Mouse (Mus musculus) heart, adult 18-20 months (tissue): ENCODE results near the gene Nrg4. TPM values are rescaled to one million over a fixed set of nuclear protein-coding genes. Genes with fewer than 3 reads are reported as not detected.

Experiments used
- DNase-seq, 2 experiments: peaks; one replicate each; pipeline ENCODE4 v3.0.0; 2021 to 2022; ENCODE audit warnings: mixed read lengths in 1 of 2
- long read RNA-seq, 2 experiments: library from polyadenylated mRNA; stranded (forward); transcript quantifications; one replicate each; pipeline ENCODE4 v2.0.0; 2021
- total RNA-seq, 2 experiments: library from RNA; stranded (reverse); gene quantifications; 2 replicates each; pipeline ENCODE4 v1.2.3; 2021

Gene Nrg4
- total RNA-seq: 1 to 10 TPM; 1.6 to 6.1 TPM
- long read RNA-seq, experiment 1, partial matches to known transcripts: 0 of 4 reads
- long read RNA-seq, experiment 1, other reads (novel, unspliced or antisense): 4 of 4 reads
- long read RNA-seq, experiment 2, partial matches to known transcripts: 0 of 3 reads
- long read RNA-seq, experiment 2, other reads (novel, unspliced or antisense): 3 of 3 reads

DNA sequence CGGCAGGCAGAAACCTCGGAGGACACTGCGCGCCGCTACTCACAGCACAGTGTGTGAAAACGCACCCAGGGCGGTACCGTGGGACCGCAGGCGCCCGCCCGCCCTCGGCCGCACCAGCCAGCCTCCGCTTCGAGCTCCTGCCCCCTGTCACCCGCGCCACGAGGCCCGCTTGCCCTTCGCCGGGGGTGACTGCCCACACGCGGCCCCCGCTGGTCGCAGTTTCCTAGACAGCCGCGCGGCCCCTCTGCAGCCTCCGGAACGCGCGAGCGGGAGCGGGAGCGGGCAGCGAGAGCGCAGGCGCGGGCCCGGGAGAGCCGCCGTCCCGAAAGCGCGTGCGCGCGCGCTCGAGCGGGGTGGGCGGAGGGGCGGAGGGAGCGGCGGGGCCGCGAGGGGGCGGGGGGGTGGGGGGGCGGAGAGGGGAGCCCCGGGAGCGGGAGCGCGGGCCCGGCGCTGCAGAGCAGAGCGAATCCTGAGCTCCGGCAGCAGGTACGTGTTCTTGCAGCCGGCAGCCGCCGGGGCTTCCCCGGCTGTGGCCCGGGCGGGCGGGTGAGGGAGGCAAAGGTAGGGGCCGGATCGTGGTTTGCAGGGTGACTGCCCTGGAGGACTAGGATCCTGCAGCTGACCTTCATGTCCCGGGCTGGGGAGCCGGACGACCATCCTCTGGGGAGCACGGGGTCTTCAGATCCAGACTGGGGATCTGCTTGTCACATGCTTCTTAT is at the start of gene Nrg4, which contains the start of gene Tmem266:
Gene Nrg4, minus strand, starts transcription at position 330 of the 719 bp plus-strand sequence.
Gene Tmem266, plus strand, starts transcription at position 399 of the 719 bp plus-strand sequence.
- peak; percentile 79 to 81 for DNase-seq

DNA sequence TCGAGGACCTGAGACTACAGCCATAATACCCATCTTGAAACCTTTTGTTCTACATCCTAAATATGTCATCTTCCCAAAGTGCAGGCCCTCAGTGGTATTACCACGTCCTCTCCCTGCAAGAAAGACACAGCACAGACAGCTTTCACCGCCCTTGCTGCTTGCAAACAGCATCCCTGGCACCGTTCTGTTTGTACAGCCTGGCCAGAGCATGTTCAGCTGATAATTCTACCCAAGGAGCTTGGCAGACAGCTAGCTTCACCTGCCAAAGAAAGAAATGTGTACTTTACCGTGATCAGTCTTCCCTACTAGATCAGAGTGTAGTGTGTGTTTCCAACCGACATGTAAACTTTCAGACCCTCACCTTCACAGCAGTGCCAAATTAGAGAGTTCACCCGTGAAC is 45.3 kb upstream of the Nrg4 start:
- DNase-seq: no peak

DNA sequence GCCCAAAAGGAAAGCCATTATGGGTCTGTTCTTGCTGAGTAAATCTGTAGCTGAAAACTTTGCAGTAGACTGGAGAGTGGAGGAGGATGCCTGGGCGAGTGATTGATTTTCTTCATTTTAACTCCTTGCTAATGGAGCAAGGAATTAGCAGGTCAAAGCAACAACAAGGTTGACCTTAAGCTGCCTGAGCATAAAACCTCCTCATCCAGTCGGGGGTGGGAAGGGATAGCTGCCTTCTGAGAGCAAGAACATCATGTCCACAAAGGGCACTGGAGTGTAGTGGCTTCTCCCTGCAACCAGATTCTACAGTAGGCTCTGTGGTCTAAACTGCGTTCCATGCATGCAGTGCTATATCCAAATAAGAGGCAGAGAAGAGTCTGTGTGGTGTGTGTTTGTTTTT is 41.4 kb upstream of the Nrg4 start:
- DNase-seq: no peak

DNA sequence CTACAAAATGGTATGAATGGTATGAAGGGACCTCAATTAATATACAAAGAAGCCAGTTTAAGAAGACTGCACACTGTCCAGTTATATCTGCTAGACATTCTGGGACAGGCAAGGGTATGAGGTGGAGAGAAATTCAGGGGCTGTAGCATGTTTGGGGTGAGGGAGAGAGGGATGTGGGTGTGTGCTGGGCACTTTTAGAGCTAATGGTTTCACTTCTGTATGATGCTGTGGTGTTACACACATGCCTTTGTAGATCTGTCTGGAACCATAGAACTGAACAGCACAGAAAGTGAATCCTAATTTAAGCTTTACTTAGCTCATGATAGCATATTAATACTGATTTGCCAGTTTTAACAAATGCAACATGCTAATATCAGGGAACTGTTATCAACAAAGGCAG is 37.1 kb upstream of the Nrg4 start:
- no peak for DNase-seq

DNA sequence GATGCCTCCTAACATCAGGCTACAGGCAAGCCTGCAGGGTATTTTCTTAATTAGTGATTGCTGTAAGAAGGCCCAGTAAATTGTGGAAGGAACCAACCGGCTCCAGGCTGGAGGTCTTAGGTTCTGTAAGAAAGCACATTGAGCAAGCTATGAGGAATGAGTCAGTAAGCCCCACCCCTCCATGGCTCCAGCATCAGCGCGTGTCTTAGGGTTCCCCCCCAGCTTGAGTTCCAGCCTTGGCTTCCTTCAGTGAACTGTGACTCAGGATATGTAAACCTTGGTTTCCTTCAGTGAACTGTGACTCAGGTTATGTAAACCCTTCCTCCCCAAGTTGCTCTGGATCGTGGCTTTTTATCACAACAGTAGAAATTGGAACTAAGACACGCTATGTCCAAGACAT is 35.3 kb upstream of the Nrg4 start:
- DNase-seq: no peak

DNA sequence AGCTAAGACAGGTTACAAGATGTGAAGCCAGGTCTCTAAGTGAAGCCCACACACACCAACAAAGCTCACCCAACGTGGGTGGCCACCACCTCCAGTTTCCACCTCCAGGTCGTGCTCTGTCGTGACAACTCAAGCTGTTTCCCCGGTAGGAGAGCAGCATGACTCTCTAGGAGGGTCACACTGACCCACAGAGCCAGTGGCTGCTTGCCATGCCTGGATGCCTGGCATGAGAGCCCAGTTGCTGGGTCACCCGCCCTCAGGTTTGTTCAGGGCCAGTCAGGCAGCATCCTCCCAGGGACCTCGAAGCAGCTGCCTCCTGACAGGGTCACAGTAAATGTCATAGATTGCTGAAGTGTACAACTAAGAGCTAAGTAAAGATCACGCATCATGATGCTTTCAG is 34.2 kb upstream of the Nrg4 start:
- DNase-seq: peak; percentile 8 to 18

DNA sequence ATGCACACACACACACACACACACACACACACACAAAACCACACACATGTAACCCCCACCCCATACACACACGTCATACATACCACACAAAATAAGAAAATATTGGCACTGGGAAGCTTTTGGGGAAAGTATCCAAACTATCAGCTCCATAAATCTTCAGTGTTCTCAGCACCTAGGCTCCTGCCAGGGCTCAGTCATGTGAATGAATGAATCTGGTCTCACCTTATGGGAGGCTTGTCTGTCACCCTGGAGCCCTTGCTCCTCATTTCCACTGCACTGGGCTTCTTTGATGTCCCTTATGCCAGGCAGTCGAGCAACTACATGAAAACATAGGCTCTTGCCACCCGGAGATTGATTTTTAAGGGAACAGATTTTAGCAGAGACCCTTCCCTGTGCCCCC is 33.7 kb upstream of the Nrg4 start:
- DNase-seq: no peak

DNA sequence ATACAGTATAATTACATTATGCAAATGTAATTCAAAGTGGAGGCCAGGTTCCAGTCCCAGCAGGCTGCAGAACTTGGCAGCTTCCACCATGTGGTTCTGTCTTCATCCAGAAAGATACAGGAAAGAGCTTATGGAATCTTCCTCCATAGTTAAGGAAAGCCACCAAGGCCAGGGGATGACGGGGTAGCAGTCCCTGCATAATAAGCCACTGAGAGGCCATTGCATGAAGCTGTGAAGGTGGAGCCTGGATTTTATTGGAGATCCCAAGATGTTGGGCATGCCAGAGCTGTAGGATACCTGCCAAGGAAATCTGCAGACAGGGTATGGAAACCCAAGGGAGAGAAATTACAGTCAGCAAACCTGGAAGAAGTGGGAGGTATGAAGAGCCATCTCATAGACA is 30.5 kb upstream of the Nrg4 start:
- no peak for DNase-seq

DNA sequence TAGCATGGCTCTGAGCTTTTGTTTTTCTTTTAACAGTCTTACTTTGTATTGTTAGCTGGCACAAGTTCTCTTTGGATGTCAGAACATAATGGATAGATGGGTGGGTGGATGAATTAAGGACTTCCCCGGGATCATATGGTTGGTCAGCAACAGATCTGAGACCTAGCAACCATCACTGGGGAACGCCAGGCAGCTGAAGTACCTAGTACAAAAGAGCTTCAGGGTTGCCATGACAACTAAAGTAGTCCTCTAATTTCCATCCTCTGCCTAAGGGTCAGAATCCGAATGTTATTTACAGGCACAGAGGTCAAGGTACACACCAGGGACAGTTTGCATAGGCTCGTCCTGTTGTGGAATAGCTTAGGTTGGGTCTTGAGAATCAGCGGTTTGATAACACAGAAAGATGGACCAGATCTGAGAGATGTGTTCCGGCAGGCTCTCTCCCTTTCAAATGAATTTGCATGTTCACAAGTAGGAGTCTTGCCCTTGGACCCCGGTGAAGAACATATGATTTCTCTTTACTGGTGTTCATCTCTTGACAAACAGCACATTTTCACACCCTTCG is 28.7 kb upstream of the Nrg4 start:
- no peak for DNase-seq

DNA sequence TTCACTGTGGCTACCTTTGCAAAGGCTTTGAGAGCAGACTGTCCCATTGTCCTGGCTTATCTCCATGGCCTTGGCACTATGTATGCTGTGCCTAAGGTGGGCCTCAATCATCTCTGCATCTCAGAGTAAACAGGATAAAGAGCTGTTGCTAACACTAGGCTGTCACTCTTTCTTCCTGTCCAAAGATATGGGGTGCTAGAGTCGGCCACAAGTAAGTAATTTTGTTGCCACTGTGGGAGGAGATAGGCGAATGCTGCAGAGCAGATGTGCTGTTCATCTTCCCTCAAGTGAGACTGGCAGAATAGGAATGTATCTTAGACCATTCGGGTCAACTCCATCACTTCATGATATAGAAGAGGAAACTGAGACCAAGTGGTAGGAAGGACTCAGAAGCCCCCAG is 28.0 kb upstream of the Nrg4 start:
- no peak for DNase-seq

DNA sequence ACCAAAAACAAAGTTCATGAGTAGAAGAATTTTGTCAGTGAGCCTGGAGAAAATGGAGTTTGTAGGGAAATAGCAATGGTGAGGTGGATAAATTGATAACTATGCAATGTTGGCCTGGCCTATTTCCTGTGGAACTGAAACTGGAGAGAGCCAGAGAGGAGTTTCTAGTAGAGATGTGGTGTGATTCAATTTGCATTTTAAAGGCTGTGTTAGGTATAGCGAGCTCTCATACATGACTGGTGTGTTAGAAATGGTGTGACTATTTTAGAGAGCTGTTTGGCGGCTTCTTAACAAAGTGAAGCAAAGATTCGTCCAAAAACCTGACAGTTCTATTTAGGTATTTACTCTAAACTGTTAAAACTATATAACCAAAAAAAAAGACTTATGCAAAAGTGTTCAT is 22.0 kb upstream of the Nrg4 start:
- DNase-seq: no peak

DNA sequence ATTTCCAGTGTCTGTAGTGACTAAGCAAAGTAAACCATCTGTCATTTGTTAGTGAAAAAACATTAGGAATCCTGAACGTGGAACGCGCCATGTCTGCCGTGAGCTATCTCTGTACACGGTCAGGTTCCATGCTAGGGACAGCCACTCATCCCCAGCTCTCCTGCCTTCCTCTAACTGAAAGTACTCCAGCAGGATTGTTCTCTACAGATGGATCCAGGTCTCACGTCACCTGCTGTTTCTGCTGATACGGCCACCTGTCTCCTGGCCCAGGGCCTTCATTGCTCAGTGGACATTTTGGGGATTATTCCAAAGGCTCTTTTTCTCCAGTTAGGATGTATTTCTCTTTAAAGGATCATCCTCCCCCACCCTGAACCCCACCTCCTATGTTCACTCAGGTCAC is 18.7 kb upstream of the Nrg4 start:
- no peak for DNase-seq

DNA sequence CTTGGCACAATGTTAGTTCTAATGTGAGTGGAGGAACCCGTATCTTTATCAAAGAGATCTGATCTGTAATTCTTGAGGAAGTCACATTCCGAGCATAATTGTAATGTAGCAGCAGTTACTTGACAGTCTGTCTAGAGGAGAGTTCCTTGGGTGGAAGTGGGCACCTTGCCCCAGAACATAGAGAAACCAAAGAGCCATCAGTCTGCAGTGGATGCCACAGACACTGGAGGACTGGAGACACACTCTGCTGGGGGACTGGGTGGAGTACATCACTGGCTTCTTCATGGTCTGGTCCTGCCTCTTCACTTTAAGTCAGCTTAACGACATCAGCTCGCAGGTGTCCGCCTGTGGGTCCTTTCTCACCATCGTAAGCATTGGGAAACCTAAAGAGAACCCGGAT is 17.5 kb upstream of the Nrg4 start:
- DNase-seq: no peak

DNA sequence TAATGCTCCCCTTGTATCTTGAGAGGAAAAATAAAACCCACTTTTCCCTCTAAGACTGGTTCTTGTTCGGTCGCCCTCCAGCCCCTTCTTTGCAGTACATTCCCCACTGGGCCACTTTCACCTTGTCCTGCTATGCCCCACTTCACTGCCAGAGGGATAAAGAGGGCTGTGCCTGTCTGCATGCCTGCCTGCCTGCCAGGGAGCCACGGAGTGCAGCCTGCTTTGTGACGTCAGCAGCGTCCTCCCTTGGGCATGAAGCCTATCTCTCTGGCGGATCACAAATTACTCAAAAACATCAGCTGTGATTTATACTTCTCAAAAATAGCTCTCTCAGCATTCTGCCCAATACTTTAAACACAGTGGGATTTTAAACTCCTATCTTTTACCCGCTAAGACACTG is 6.3 kb upstream of the Nrg4 start:
- DNase-seq: peak; percentile 30 to 33

DNA sequence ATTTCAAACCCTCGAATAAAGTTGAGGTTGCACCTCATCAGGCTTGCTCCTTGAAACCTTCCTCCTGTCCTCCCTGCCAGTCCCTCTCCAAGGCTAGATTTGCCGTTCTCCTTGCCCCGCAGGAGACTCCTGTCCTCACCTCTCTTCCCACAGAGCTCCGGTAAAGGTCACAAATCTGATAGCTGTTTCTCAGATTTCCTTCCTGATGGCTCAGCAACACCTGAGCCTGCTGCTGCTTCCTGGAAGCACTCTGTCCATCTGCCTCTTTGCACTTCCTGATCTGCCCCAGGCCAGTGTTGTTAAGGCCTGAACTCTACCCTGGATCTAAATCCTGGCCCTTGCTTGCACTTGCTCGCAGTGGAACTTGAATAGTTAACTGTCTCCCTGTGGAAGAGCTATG is 5.8 kb upstream of the Nrg4 start:
- no peak for DNase-seq

DNA sequence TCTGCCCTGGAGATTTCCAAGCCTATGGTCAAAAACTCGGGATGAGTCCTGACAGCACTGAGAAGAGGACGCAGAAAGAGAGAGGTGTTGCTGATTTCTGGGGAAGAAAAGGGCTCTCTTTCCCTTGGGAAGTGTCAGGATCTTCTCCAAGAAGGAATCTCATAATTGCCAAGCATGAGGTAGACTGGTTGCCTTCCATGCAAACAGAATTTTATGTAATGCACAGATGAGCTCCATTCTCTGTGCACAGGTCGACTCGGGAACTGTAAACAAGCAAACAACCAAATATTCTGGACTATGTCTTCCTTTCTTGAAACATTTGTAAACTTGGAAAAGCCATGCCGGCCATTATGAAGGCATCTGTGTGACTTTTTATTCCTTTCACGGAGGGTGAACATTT is 2.8 kb upstream of the Nrg4 start:
- DNase-seq: no peak

DNA sequence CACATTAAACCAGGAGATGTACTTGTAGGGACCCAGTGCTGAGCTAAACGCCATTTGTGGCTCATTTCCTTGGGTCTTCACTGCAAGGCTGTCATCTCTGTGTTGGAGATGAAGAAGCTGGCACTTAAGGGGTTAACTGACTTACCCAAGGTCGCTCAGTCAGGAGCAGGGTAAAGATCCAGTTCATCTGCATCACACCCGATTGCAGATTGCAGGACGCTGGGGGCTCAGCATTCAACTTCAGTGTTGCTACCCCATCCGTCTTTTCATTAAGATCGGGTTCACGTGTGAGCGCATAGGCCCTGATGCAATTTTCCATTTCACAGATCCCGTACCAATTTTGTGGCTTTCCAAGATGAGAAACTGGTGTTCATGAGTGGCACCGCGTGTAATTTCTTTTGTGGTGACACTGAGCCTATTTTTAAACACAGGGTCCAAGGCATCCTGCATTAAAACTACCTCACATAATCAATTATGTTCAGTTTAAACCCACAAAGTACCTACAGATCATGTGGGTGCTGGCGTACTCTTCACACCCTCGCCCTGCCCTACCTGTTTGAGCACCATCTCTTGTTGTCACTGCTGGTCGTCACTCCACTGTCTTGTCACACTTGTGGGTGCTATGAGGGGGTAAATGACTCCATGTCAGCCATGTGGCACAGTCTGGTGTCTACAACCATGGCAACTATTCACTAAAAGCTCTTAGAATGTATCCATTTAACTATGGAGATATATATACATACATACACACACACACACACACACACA is 1.7 kb upstream of the Nrg4 start:
- DNase-seq: no peak

DNA sequence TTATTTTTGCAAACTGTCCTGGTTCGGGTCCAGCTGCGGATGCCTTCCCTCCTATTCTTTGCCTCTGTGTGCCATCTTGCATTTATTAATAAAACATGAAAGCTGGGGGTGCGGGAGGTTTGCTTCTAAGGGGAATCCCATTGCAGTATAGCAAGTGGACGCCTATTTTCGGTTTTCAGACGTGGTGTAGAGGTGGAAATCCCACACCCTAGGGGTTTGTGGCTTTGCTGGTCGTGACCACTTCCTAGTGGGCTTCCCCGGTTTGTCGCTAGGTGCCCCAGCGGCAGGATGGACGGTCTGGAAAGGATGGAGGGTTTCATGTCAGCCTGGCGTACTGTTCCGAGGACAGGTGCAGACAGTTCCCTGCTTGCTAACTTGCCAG is 581 bp upstream of the Nrg4 start:
- DNase-seq: no peak

DNA sequence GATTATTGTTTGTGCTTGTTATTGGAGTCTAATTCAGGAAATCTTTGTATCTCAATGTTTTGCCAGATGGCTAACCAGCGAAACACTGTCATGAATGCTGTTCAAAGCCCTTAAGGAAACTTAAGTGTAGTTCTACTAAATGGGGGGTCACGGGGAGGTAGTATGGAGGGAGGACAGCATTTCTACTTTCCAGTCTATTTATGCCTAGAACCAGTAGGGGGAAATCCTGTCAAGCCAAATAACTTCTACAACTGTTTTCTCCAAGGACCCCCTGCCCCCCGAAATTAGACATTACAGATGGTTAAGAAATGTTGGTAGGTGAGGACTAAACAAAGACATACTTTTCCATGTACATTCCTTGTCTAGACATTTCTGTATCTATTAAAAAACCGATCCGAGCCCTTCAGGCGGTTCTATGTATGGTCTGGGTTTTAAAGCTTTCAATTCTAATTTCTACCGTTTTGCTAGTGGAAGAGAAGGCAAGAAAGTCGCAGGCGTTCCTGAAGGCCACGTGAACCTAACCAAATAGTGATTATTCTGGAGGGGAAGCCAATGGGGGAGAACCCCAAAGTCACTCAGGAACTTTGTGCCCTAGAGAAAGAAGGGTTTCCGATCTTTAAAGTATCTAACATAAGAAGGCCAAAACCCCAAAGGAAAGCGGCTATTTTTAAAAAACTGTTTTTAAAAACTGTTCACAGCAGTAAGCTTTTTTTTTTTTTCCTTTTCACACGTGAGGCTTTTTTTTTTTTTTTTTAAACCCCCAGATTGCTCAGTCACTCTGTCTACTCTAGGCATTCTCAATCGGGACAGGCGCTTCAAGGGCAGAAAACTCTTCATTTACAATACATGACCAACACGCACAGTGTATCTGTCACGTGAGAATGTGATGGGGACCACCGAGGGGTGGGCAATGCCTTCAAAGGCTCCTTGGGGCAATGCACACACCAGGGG is 805 bp downstream of the Nrg4 start:
- DNase-seq: no peak

DNA sequence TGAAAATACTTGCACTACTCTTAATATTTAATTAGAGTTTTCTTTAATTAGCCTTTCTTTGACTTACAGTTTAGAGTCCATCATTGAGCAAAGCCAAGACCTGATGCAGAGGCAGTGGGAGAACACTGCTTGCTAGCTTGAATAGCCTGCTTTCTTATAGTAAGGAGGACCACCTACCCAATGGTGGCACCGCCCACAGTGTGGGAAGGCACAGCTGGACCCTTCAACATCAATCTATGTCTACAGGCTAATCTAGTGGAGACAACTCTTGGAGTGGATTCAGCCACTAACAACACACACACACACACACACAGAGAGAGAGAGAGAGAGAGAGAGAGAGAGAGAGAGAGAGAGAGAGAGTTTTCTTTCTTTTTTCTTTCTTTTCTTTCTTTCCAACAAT is 1.6 kb downstream of the Nrg4 start:
- DNase-seq: no peak

DNA sequence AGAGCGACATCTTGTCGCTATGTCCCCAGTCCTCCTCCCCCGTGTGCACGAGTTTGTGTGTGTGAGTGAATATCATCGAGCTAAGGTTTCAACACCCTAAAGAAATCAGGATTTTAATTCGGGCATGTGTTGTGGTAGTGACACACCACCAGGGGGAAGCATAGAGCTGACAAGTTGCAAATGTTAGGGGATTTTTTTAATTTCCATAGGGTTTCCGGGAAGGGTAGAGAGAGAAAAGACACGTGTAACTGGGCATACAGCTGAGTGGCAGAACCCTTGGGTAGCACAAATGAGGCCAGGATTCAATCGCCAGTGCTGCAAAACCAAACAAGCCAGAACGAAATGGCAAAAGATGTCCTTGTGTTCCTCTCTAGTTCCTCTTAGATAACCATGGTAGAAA is 2.1 kb downstream of the Nrg4 start:
- DNase-seq: no peak

DNA sequence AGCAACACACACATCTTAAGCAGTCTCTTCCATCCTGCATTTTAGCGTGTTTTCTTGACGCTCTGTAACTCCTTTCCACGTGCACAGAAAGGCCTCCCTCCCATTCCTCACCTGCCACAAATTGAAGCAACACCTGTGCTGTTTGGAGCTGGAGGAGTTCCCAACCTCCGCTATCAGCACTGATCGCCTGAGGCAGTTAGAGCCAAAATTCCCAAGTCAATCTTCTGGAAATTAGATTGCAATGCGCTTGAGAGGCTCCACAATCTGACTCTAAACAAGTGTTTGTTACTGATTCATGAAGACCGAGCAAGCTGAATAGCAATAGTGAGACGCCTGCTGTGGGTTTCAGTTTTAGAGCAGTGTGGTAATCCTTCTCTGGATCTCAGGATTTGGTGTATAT is 2.6 kb downstream of the Nrg4 start:
- no peak for DNase-seq
